Mouse (Mus musculus): ENCODE results near the gene 1700025G04Rik. TPM values are rescaled to one million over a fixed set of nuclear protein-coding genes. Genes with fewer than 3 reads are reported as not detected.

1700025G04Rik gene
- polyA plus RNA-seq, 1 experiment from 2014 or later, result 14.1 TPM

DNA sequence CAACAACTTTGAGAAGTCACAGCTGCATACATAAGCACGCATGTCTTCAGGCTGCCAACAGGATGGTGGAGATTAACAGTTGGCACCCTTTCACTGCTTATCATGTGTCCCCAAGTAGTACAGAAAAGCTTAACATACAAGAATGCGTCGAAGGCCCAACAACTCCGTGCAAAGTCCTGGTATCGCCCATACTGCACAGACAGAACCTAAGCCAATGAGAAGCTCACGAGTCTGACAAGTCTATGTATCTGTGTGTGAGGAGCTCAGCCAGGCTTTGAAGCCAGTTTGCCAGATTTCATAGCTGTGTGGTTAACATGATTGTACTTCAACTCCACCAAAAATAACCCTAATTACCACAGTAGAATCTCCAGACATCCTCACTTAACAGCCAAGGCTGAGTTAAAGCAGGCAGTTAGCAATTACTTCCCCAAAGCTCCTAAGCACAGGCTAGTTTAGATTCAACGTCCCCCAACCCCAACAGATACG lies 91.2 kb downstream of the 1700025G04Rik start:
- no peak for ATAC-seq

DNA sequence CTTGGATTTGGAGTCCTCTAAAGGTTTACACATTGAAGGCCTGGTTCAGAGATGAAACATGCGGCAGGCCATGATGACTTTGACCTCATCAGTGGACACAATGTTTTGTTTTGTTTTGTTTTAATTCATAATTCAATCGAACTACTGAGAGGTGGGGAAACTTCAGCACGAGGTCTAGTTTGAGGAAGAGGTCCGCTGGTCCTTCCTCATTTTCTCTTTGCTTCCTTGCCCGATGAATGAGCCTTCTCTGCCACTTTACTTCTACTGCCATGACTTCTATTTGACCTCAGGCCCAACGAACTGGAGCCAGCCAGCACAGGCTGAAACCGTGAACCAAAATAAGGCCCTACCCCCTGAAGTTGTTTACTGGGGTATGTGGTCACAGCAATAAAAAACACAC lies 92.3 kb downstream of the 1700025G04Rik start:
- H3K36me3 ChIP-seq (ENCODE audit: insufficient read depth, low read length), result no peaks in the 10 kb centered on the region
- H3K4me2 ChIP-seq (replicated peaks; ENCODE audit: low read depth, low read length), result no peak overlapping the region
- ATAC-seq (no peak), DNase-seq (ENCODE audit: low spot score) (no peak)
- 73% methylated on average over 7 of the region's 7 CpGs for WGBS
- H3K9me3 ChIP-seq (ENCODE audit: low read length), result no peaks in the 10 kb centered on the region
- TF ChIP-seq EP300 (IDR thresholded peaks at IDR 0.05) (no peak), CTCF (IDR thresholded peaks at IDR 0.05) (no peak)
- no peak overlapping the region for H3K27ac ChIP-seq (ENCODE audit: low read length)
- H3K4me1 ChIP-seq (ENCODE audit: insufficient read depth, low read depth, low read length), result no peaks in the 10 kb centered on the region
- no peak overlapping the region for H3K4me3 ChIP-seq (ENCODE audit: low read depth, low read length)
- no peaks in the 10 kb centered on the region for H3K27me3 ChIP-seq (replicated peaks; ENCODE audit: insufficient read depth, low read length)
- no peak overlapping the region for H3K9ac ChIP-seq (replicated peaks; ENCODE audit: low read depth)

More for the DNA sequence above, 91.2 kb downstream of the 1700025G04Rik start:
- H3K4me1 ChIP-seq (ENCODE audit: insufficient read depth, low read depth, low read length), result no peaks in the 10 kb centered on the region
- no peak overlapping the region for H3K9ac ChIP-seq (replicated peaks; ENCODE audit: low read depth)
- DNase-seq (ENCODE audit: low spot score), result no peak
- H3K36me3 ChIP-seq (ENCODE audit: insufficient read depth, low read length), result no peaks in the 10 kb centered on the region
- no peak overlapping the region for H3K4me2 ChIP-seq (replicated peaks; ENCODE audit: low read depth, low read length)
- WGBS, result 77% methylated on average over 8 of the region's 8 CpGs
- TF ChIP-seq EP300 (IDR thresholded peaks at IDR 0.05) (no peak), CTCF (IDR thresholded peaks at IDR 0.05) (no peak)
- H3K27ac ChIP-seq (ENCODE audit: low read length), result no peak overlapping the region
- no peaks in the 10 kb centered on the region for H3K9me3 ChIP-seq (ENCODE audit: low read length)
- H3K27me3 ChIP-seq (replicated peaks; ENCODE audit: insufficient read depth, low read length), result no peaks in the 10 kb centered on the region
- H3K4me3 ChIP-seq (ENCODE audit: low read depth, low read length), result no peak overlapping the region

GRCm38 (mm10) chr1:151995948-151996697 lies 93.8 kb downstream of the 1700025G04Rik start:
- ATAC-seq (peak; percentile 43; the same call in 1 of the 2 replicates), DNase-seq (ENCODE audit: low spot score) (peak; percentile 65)
- Histone ChIP-seq H3K9me3 (ENCODE audit: low read length) (no peaks in the 10 kb centered on the region), H3K27ac (ENCODE audit: low read length) (no peak overlapping the region), H3K9ac (replicated peaks; ENCODE audit: low read depth) (no peak overlapping the region), H3K4me1 (ENCODE audit: insufficient read depth, low read depth, low read length) (no peaks in the 10 kb centered on the region), H3K36me3 (ENCODE audit: insufficient read depth, low read length) (no peaks in the 10 kb centered on the region), H3K27me3 (replicated peaks; ENCODE audit: insufficient read depth, low read length) (no peaks in the 10 kb centered on the region), H3K4me2 (replicated peaks; ENCODE audit: low read depth, low read length) (no peak overlapping the region), H3K4me3 (ENCODE audit: low read depth, low read length) (no peak overlapping the region)
- TF ChIP-seq CTCF (IDR thresholded peaks at IDR 0.05), result no peak
- no peak for TF ChIP-seq EP300 (IDR thresholded peaks at IDR 0.05)
- WGBS, result 41% methylated on average over 10 of the region's 10 CpGs

DNA sequence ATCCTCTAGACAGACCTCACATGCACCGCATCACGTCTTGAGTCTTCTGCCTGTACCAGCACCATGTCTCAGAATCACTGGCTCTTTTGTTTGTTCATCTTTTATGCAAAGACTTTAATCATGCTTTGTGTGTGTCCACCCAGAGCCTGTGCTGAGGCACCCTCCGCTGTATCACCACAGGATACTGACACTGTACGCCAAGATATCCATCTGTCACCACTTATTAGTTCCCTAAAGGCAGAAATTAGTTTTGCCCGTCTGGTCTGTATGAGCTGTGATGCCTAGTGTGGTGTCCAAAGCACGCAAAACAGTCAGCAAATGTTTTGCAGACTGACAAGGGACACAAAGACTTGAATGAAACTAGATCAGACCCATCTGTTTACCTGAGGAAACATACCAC lies 95.7 kb downstream of the 1700025G04Rik start:
- Histone ChIP-seq H3K4me3 (ENCODE audit: low read depth, low read length) (no peak overlapping the region), H3K9ac (replicated peaks; ENCODE audit: low read depth) (no peak overlapping the region), H3K4me1 (ENCODE audit: insufficient read depth, low read depth, low read length) (peaks cover 3% of the 10 kb centered on the region; the same call in 1 of the 2 replicates), H3K27me3 (replicated peaks; ENCODE audit: insufficient read depth, low read length) (no peaks in the 10 kb centered on the region), H3K36me3 (ENCODE audit: insufficient read depth, low read length) (no peaks in the 10 kb centered on the region), H3K27ac (ENCODE audit: low read length) (no peak overlapping the region), H3K9me3 (ENCODE audit: low read length) (no peaks in the 10 kb centered on the region), H3K4me2 (replicated peaks; ENCODE audit: low read depth, low read length) (no peak overlapping the region)
- TF ChIP-seq EP300 (IDR thresholded peaks at IDR 0.05), result no peak
- no peak for TF ChIP-seq CTCF (IDR thresholded peaks at IDR 0.05)
- ATAC-seq (no peak), DNase-seq (ENCODE audit: low spot score) (no peak)
- WGBS, result 86% methylated on average over 6 of the region's 6 CpGs

DNA sequence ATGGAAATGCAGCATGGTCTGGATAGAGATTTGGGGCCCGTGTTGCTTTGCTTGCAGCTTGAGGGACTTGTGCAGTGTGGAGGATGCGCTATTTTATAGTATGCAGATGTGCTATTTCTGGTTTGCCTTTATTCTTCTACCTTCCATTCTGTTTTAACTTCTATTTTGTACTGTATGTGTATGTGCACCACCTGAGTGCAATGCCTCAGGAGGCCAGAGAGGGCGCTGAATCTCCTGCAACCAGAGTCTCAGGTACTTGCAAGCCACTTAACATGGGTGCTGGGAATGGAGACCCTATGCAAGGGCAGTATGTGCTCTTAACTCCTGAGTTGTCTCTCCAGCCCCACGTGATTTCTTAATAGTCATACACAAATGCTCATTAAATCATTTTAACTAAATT lies 98.4 kb downstream of the 1700025G04Rik start:
- Histone ChIP-seq H3K9ac (replicated peaks; ENCODE audit: low read depth) (no peak overlapping the region), H3K27me3 (replicated peaks; ENCODE audit: insufficient read depth, low read length) (no peaks in the 10 kb centered on the region), H3K27ac (ENCODE audit: low read length) (no peak overlapping the region), H3K4me3 (ENCODE audit: low read depth, low read length) (no peak overlapping the region), H3K36me3 (ENCODE audit: insufficient read depth, low read length) (no peaks in the 10 kb centered on the region), H3K4me2 (replicated peaks; ENCODE audit: low read depth, low read length) (no peak overlapping the region), H3K9me3 (ENCODE audit: low read length) (no peaks in the 10 kb centered on the region), H3K4me1 (ENCODE audit: insufficient read depth, low read depth, low read length) (peaks cover 3% of the 10 kb centered on the region; the same call in 1 of the 2 replicates)
- DNase-seq (ENCODE audit: low spot score) (no peak), ATAC-seq (no peak)
- TF ChIP-seq EP300 (IDR thresholded peaks at IDR 0.05), result no peak
- TF ChIP-seq CTCF (IDR thresholded peaks at IDR 0.05), result peak; percentile 14; the same call in 1 of the 2 replicates
- WGBS, result 92% methylated on average over 4 of the region's 4 CpGs

- DNase-seq (ENCODE audit: low spot score) (no peak), ATAC-seq (no peak)
- WGBS, result 31% methylated on average over 4 of the region's 4 CpGs
- Histone ChIP-seq H3K36me3 (ENCODE audit: insufficient read depth, low read length) (no peaks in the 10 kb centered on the region), H3K4me1 (ENCODE audit: insufficient read depth, low read depth, low read length) (peaks cover 3% of the 10 kb centered on the region; the same call in 1 of the 2 replicates), H3K27me3 (replicated peaks; ENCODE audit: insufficient read depth, low read length) (no peaks in the 10 kb centered on the region), H3K9me3 (ENCODE audit: low read length) (no peaks in the 10 kb centered on the region), H3K27ac (ENCODE audit: low read length) (no peak overlapping the region), H3K9ac (replicated peaks; ENCODE audit: low read depth) (no peak overlapping the region), H3K4me2 (replicated peaks; ENCODE audit: low read depth, low read length) (no peak overlapping the region), H3K4me3 (ENCODE audit: low read depth, low read length) (no peak overlapping the region)
- no peak for TF ChIP-seq CTCF (IDR thresholded peaks at IDR 0.05)
These were observed 99.3 kb downstream of the 1700025G04Rik start for GRCm38 (mm10) chr1:151990615-151991014.

All from lung, postnatal 0 days (tissue).